ENCODE assay signal across 29 mouse cellular contexts in genomic region chr5:36122987-36123386, GRCm38 (mm10).
DNase-seq lines count a peak whose midpoint lies in the region; ATAC-seq lines count a peak whose summit lies in the region.
"Had no signal": no experiment of that assay in that cellular context is flagged by ENCODE, and none has a peak within 500 bp of the region (broad histone marks: within the 10 kb centered on the region; RNA-seq: fewer than 3 reads in every experiment).

No protein-coding gene starts in this region.

- no peaks in the 10 kb centered on the region for H3K36me3 ChIP-seq in hindbrain, embryonic 10.5 days
- no peaks in the 10 kb centered on the region for H3K36me3 ChIP-seq in hindbrain, embryonic 11.5 days (ENCODE audit: control insufficient read depth, insufficient read depth, low read length)
- no peaks in the 10 kb centered on the region for H3K36me3 ChIP-seq in limb, embryonic 13.5 days
- no peaks in the 10 kb centered on the region for H3K36me3 ChIP-seq in limb, embryonic 10.5 days
- H3K36me3 ChIP-seq in intestine, embryonic 16.5 days (ENCODE audit: control insufficient read depth, insufficient read depth, low read length), result no peaks in the 10 kb centered on the region
- H3K36me3 ChIP-seq: embryonic facial prominence, embryonic 12.5 days; hindbrain, embryonic 15.5 days; limb, embryonic 12.5 days; liver, embryonic 13.5 days; midbrain, embryonic 12.5 days; neural tube, embryonic 13.5 days had no signal

- 82% methylated on average over 10 of the region's 10 CpGs for WGBS in hindbrain, embryonic 10.5 days
- WGBS in hindbrain, embryonic 11.5 days, result 78% methylated on average over 10 of the region's 10 CpGs
- 72% methylated on average over 10 of the region's 10 CpGs for WGBS in limb, embryonic 13.5 days
- WGBS in limb, embryonic 10.5 days, result 89% methylated on average over 10 of the region's 10 CpGs
- WGBS in intestine, embryonic 16.5 days, result 46% methylated on average over 10 of the region's 10 CpGs

- no peak overlapping the region for H3K4me2 ChIP-seq in hindbrain, embryonic 11.5 days (replicated peaks; ENCODE audit: low read depth, low read length)
- no peak overlapping the region for H3K4me2 ChIP-seq in limb, embryonic 13.5 days (replicated peaks)
- no peak overlapping the region for H3K4me2 ChIP-seq in intestine, embryonic 16.5 days (ENCODE audit: low read depth, low read length)
- H3K4me2 ChIP-seq: embryonic facial prominence, embryonic 12.5 days; heart, embryonic 11.5 days; hindbrain, embryonic 15.5 days; limb, embryonic 12.5 days; liver, embryonic 13.5 days; midbrain, embryonic 12.5 days; neural tube, embryonic 13.5 days had no signal

- DNase-seq in hindbrain, embryonic 10.5 days (ENCODE audit: low spot score), result no peak
- no peak for DNase-seq in hindbrain, embryonic 11.5 days (ENCODE audit: low spot score)
- DNase-seq in limb, embryonic 10.5 days (ENCODE audit: low spot score), result no peak
- no peak for DNase-seq in adrenal gland, postnatal 4 days (ENCODE audit: low spot score in 2 of 2)
- no peak for DNase-seq in frontal cortex, postnatal 14 days (ENCODE audit: low spot score in 2 of 2)
- DNase-seq: adrenal gland, postnatal 25 days; cerebellum, adult 18-20 months; cerebellum, postnatal 14 days; gastrocnemius, adult 2 months; gastrocnemius, postnatal 36 days; heart, adult 18-20 months; heart, postnatal 36 days; kidney, adult 11 months; kidney, postnatal 10 days; liver, embryonic 13.5 days; lung, postnatal 4 days; right cerebral cortex, postnatal 4 days had no signal

- no peak for ATAC-seq in hindbrain, embryonic 11.5 days (ENCODE audit: low FRiP score)
- peak; percentile 62; the same call in 1 of the 2 replicates for ATAC-seq in limb, embryonic 13.5 days (ENCODE audit: low FRiP score, low read depth)
- ATAC-seq in intestine, embryonic 16.5 days, result peak; percentile 47; the same call in 1 of the 2 replicates
- ATAC-seq: CD4-positive, CD25-positive, alpha-beta regulatory T cell, adult 4 months; forebrain, embryonic 14.5 days; lung, postnatal 0 days had no signal

- H3K4me1 ChIP-seq in hindbrain, embryonic 10.5 days (replicated peaks), result peaks cover 62% of the 10 kb centered on the region
- peaks cover 6% of the 10 kb centered on the region; the same call in 1 of the 2 replicates for H3K4me1 ChIP-seq in hindbrain, embryonic 11.5 days (replicated peaks; ENCODE audit: control insufficient read depth, insufficient read depth, low read length)
- peaks cover 5% of the 10 kb centered on the region; the same call in 1 of the 2 replicates for H3K4me1 ChIP-seq in limb, embryonic 13.5 days
- H3K4me1 ChIP-seq in limb, embryonic 10.5 days, result peaks cover 21% of the 10 kb centered on the region
- H3K4me1 ChIP-seq in intestine, embryonic 16.5 days (ENCODE audit: control insufficient read depth, insufficient read depth, low read length), result peaks cover 14% of the 10 kb centered on the region
- H3K4me1 ChIP-seq: megakaryocyte, embryonic 14.5 days had no signal

- no peak overlapping the region for H3K4me3 ChIP-seq in hindbrain, embryonic 10.5 days
- no peak overlapping the region for H3K4me3 ChIP-seq in hindbrain, embryonic 11.5 days (ENCODE audit: low read depth, low read length)
- no peak overlapping the region for H3K4me3 ChIP-seq in limb, embryonic 13.5 days
- H3K4me3 ChIP-seq in limb, embryonic 10.5 days, result no peak overlapping the region
- no peak overlapping the region for H3K4me3 ChIP-seq in intestine, embryonic 16.5 days (ENCODE audit: low read length)
- H3K4me3 ChIP-seq: embryonic facial prominence, embryonic 12.5 days; gastrocnemius, adult 2 months; hindbrain, embryonic 15.5 days; limb, embryonic 12.5 days; liver, embryonic 13.5 days; megakaryocyte, embryonic 14.5 days; midbrain, embryonic 12.5 days; neural tube, embryonic 13.5 days had no signal

- 0 out of 2 replicates have a peak, but pooled peaks cover 4% of the 10 kb centered on the region for H3K27me3 ChIP-seq in hindbrain, embryonic 10.5 days (ENCODE audit: insufficient read depth, poor library complexity, severe bottlenecking)
- no peaks in the 10 kb centered on the region for H3K27me3 ChIP-seq in hindbrain, embryonic 11.5 days (ENCODE audit: control insufficient read depth, insufficient read depth, low read length)
- no peaks in the 10 kb centered on the region for H3K27me3 ChIP-seq in limb, embryonic 13.5 days
- no peaks in the 10 kb centered on the region for H3K27me3 ChIP-seq in limb, embryonic 10.5 days (ENCODE audit: low read depth, poor library complexity, severe bottlenecking)
- no peaks in the 10 kb centered on the region for H3K27me3 ChIP-seq in intestine, embryonic 16.5 days (replicated peaks; ENCODE audit: control insufficient read depth, insufficient read depth, low read length)
- H3K27me3 ChIP-seq: embryonic facial prominence, embryonic 12.5 days; hindbrain, embryonic 15.5 days; limb, embryonic 12.5 days; liver, embryonic 13.5 days; midbrain, embryonic 12.5 days; neural tube, embryonic 13.5 days had no signal

- no peaks in the 10 kb centered on the region for H3K9me3 ChIP-seq in hindbrain, embryonic 10.5 days
- H3K9me3 ChIP-seq in hindbrain, embryonic 11.5 days (ENCODE audit: control insufficient read depth, low read length), result no peaks in the 10 kb centered on the region
- no peaks in the 10 kb centered on the region for H3K9me3 ChIP-seq in limb, embryonic 13.5 days
- H3K9me3 ChIP-seq in limb, embryonic 10.5 days (replicated peaks), result no peaks in the 10 kb centered on the region
- no peaks in the 10 kb centered on the region for H3K9me3 ChIP-seq in intestine, embryonic 16.5 days (ENCODE audit: control insufficient read depth, low read length)
- H3K9me3 ChIP-seq: embryonic facial prominence, embryonic 12.5 days; hindbrain, embryonic 15.5 days; limb, embryonic 12.5 days; liver, embryonic 13.5 days; megakaryocyte, embryonic 14.5 days; midbrain, embryonic 12.5 days; neural tube, embryonic 13.5 days had no signal

- H3K9ac ChIP-seq in hindbrain, embryonic 11.5 days (ENCODE audit: low read depth, low read length), result no peak overlapping the region
- no peak overlapping the region for H3K9ac ChIP-seq in limb, embryonic 13.5 days
- H3K9ac ChIP-seq in intestine, embryonic 16.5 days (ENCODE audit: low read depth, low read length), result no peak overlapping the region
- H3K9ac ChIP-seq: embryonic facial prominence, embryonic 12.5 days; hindbrain, embryonic 15.5 days; limb, embryonic 12.5 days; liver, embryonic 13.5 days; midbrain, embryonic 12.5 days; neural tube, embryonic 13.5 days had no signal

- H3K27ac ChIP-seq in hindbrain, embryonic 10.5 days, result peak overlapping the region; percentile 51
- no peak overlapping the region for H3K27ac ChIP-seq in hindbrain, embryonic 11.5 days (ENCODE audit: low read depth, low read length)
- no peak overlapping the region for H3K27ac ChIP-seq in limb, embryonic 13.5 days
- H3K27ac ChIP-seq in limb, embryonic 10.5 days, result no peak overlapping the region
- 0 out of 2 replicates have a peak overlapping the region, but pooled peaks have one; percentile 15 for H3K27ac ChIP-seq in intestine, embryonic 16.5 days (ENCODE audit: low read length)
- H3K27ac ChIP-seq: embryonic facial prominence, embryonic 12.5 days; gastrocnemius, adult 2 months; hindbrain, embryonic 15.5 days; limb, embryonic 12.5 days; liver, embryonic 13.5 days; midbrain, embryonic 12.5 days; neural tube, embryonic 13.5 days had no signal

Comparison
In these comparisons a context has a peak if more than half of its experiments do, and no peak if none do; other contexts are left out.
1. H3K27ac ChIP-seq: peak in hindbrain, embryonic 10.5 days (single experiment) and intestine, embryonic 16.5 days (single experiment); none in hindbrain, embryonic 11.5 days (single experiment), limb, embryonic 13.5 days (single experiment) and limb, embryonic 10.5 days (single experiment).